Mouse (Mus musculus) stomach, embryonic 14.5 days (tissue): ENCODE data around the gene Wdr60. TPM values are rescaled to one million over a fixed set of nuclear protein-coding genes. Genes with fewer than 3 reads are reported as not detected.

Experiments used
- ATAC-seq: fragments of 200-750 bp; cut with Nextera tagmentation; 2 replicates; pipeline ENCODE4 v1.8.0; 2017; ENCODE audit warnings: low read depth, moderate TSS enrichment; ENCODE audit not compliant: insufficient number of reproducible peaks, insufficient read depth, low FRiP score
- H3K27ac ChIP-seq: fragments of 300-500 bp; sonication (generic); 2 replicates; pipeline ENCODE4 v1.5.1; 2014; ENCODE audit warnings: mild to moderate bottlenecking, low read length, moderate library complexity, mixed read lengths
- H3K27me3 ChIP-seq: fragments of 300-500 bp; sonication (generic); 2 replicates; pipeline ENCODE4 v1.6.1; 2014; ENCODE audit warnings: low read length, control low read depth, mixed read lengths; ENCODE audit not compliant: control insufficient read depth, insufficient read depth
- H3K36me3 ChIP-seq: fragments of 300-500 bp; sonication (generic); 2 replicates; pipeline ENCODE4 v1.6.1; 2014; ENCODE audit warnings: mild to moderate bottlenecking, control low read depth, low read length, moderate library complexity, mixed read lengths; ENCODE audit not compliant: control insufficient read depth, insufficient read depth
- H3K4me1 ChIP-seq: fragments of 300-500 bp; sonication (generic); 2 replicates; pipeline ENCODE4 v1.6.1; 2014; ENCODE audit warnings: low read length, control low read depth, mixed read lengths; ENCODE audit not compliant: control insufficient read depth, insufficient read depth
- H3K4me2 ChIP-seq: fragments of 300-500 bp; sonication (generic); replicated peaks from 2 replicates; pipeline ENCODE4 v1.6.1; 2014; ENCODE audit warnings: low read depth, low read length, control low read depth
- H3K4me3 ChIP-seq: fragments of 300-500 bp; sonication (generic); 2 replicates; pipeline ENCODE4 v1.5.1; 2014; ENCODE audit warnings: low read depth, low read length, control low read depth
- H3K9ac ChIP-seq: fragments of 300-500 bp; sonication (generic); replicated peaks from 2 replicates; pipeline ENCODE4 v1.6.1; 2014; ENCODE audit warnings: low read depth, mild to moderate bottlenecking, control low read depth, low read length, moderate library complexity, mixed read lengths
- H3K9me3 ChIP-seq: fragments of 300-500 bp; sonication (generic); 2 replicates; pipeline ENCODE4 v1.6.1; 2016; ENCODE audit warnings: low read depth, low read length, control low read depth; ENCODE audit not compliant: control insufficient read depth
- WGBS: fragments of 180-500 bp; shearing (Covaris S2); extraction: QIAGEN DNeasy Blood & Tissue Kit; methylation state at CpG from one replicate; pipeline ENCODE4 v1.1.7; 2014; 5-methylcytosine and 5-hydroxymethylcytosine counted together
- polyA plus RNA-seq: library from polyadenylated mRNA; unstranded; fragments of >200 nt; fragmentation: Nextera tagmentation; extraction: Ambion mirVana; gene quantifications from 2 replicates; pipeline ENCODE4 v1.2.1, GENCODE M21; 2014

Gene Wdr60
- polyA plus RNA-seq, 1 experiment from 2014 or later = 23.9 TPM

DNA sequence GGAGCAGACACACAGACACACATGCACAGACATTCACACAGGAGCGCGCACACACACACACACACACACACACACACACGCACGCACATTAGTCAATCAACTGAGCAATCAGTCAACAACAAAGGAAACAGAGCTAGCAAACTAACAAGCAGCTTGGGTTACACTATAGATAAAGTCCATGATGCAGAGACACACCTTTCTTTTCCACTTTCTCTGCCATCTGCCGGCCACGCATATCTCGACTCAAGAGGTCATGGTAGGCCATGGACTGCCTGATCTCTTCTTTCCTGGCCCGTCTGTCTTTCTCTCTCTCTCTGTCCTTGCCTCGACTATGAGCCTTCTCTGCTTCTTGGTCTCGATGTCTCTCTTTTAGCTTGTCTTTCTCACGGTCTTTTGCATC lies 7.2 kb downstream of the Wdr60 start:
- Histone ChIP-seq H3K4me3 (no peak overlapping the region), H3K4me1 (no peaks in the 10 kb centered on the region), H3K27ac (no peak overlapping the region), H3K36me3 (peaks cover 10% of the 10 kb centered on the region; the same call in 1 of the 2 replicates), H3K27me3 (no peaks in the 10 kb centered on the region), H3K4me2 (no peak overlapping the region), H3K9me3 (no peaks in the 10 kb centered on the region), H3K9ac (no peak overlapping the region)
- WGBS = 83% methylated on average over 11 of the region's 11 CpGs
- ATAC-seq = no peak

DNA sequence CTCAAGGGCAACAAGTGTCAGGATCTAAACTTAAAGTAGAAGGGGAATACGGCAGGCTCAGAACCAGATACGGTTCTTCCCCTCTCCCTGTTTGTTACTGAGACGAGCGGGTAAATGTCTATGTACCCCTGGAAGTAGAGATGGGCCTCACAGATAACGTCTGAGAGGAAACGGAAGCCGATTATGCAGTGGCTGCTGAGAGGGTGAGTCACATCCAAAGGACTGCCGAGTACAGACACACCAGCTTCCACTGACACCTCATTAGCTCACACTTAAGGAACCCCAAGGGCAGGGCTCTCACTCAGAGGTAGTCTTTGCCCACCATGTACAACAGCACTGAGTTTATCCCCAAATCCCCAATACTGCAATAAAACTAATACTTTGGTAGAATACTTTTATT lies 8.2 kb downstream of the Wdr60 start:
- ATAC-seq = no peak
- Histone ChIP-seq H3K9ac (no peak overlapping the region), H3K4me3 (no peak overlapping the region), H3K9me3 (no peaks in the 10 kb centered on the region), H3K27me3 (no peaks in the 10 kb centered on the region), H3K4me1 (no peaks in the 10 kb centered on the region), H3K36me3 (peaks cover 10% of the 10 kb centered on the region; the same call in 1 of the 2 replicates), H3K4me2 (no peak overlapping the region), H3K27ac (no peak overlapping the region)
- 60% methylated on average over 8 of the region's 8 CpGs for WGBS

DNA sequence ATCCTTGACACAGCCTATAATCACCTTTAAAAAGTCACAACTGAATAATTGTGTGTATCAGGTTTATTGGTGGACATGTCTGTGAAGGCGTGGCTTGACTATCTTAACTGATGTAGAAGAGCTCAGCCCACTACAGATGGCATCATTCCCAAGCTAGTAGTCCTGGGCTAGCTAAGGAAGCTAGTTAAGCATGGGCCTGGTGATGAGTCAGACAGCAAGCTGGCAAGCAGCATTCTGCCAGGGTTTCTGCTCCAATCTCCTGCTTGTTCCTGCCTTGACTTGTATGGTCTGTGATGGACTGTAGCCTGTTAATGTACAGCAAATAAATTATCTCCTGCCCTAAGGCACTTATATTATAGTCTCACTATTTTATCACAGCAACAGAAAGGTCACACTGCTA lies 18.2 kb downstream of the Wdr60 start:
- Histone ChIP-seq H3K9me3 (no peaks in the 10 kb centered on the region), H3K27ac (no peak overlapping the region), H3K36me3 (peaks cover 11% of the 10 kb centered on the region; the same call in 1 of the 2 replicates), H3K4me2 (no peak overlapping the region), H3K27me3 (no peaks in the 10 kb centered on the region), H3K4me1 (no peaks in the 10 kb centered on the region), H3K4me3 (no peak overlapping the region), H3K9ac (no peak overlapping the region)
- ATAC-seq = no peak
- 77% methylated on average over 1 of the region's 1 CpGs for WGBS

DNA sequence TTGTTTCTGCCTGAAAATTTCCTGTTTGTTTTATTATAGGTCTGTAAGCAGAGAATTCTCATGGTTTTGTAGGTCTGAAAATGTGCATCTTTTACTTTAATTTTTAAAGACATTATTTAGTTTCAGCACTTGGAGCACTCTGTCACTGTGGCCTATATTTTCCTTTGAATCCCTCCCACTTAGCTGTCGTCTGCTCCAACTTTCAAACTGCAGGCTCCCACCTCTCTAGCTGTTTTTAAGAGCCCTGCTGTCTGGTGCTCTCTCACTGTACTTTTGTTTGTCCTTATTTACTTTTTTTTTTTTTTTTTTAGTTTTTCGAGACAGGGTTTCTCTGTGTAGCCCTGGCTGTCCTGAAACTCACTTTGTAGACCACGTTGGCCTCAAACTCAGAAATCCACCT lies 24.0 kb downstream of the Wdr60 start:
- Histone ChIP-seq H3K4me3 (no peak overlapping the region), H3K27me3 (no peaks in the 10 kb centered on the region), H3K9me3 (no peaks in the 10 kb centered on the region), H3K36me3 (no peaks in the 10 kb centered on the region), H3K4me1 (no peaks in the 10 kb centered on the region), H3K27ac (no peak overlapping the region), H3K4me2 (no peak overlapping the region), H3K9ac (no peak overlapping the region)
- WGBS = 74% methylated on average over 3 of the region's 3 CpGs
- ATAC-seq = no peak

DNA sequence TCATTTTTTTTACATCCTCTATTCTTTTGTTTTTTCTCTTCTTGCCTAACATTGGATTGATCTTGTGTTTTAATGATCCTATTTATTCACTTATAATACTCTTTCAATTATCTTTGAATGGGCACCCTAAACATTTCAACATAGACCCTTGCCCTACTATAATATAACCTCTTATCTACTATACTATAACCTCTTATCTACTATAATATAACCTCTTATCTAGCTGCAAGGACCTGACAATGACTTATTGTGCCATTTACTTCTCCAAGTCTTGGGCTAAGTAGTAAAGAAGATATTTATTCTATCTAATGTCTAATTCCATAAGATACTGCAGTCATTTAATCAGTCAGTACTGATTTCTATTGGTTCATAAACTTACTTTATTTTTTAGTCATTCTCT lies 24.5 kb downstream of the Wdr60 start:
- H3K4me2 ChIP-seq = no peak overlapping the region
- H3K9me3 ChIP-seq = no peaks in the 10 kb centered on the region
- H3K27me3 ChIP-seq = no peaks in the 10 kb centered on the region
- no peak overlapping the region for H3K4me3 ChIP-seq
- H3K4me1 ChIP-seq = no peaks in the 10 kb centered on the region
- H3K27ac ChIP-seq = no peak overlapping the region
- ATAC-seq = no peak
- no peaks in the 10 kb centered on the region for H3K36me3 ChIP-seq
- H3K9ac ChIP-seq = no peak overlapping the region

DNA sequence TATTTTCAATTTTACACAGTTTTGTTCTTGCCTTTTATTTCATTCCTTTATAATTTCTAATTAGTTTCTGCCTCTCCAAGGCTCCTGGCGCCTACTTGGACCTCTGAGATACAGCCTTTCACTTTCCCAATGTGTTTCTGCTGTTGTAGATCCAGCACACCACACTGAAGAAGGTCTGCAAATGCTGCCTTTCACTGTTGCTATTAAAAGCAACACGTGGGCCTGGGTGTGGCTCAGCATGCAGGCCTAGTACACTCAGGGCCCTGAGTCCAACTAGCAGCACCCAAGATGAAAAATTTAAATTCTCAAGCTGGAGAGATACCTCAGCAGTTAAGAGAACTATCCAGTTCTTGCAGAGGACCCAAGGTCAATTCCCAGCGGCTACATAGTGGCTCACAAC lies 26.2 kb downstream of the Wdr60 start:
- no peak overlapping the region for H3K4me2 ChIP-seq
- ATAC-seq = no peak
- H3K27me3 ChIP-seq = no peaks in the 10 kb centered on the region
- H3K27ac ChIP-seq = no peak overlapping the region
- no peaks in the 10 kb centered on the region for H3K9me3 ChIP-seq
- 81% methylated on average over 3 of the region's 3 CpGs for WGBS
- no peaks in the 10 kb centered on the region for H3K4me1 ChIP-seq
- H3K36me3 ChIP-seq = no peaks in the 10 kb centered on the region
- H3K9ac ChIP-seq = no peak overlapping the region
- no peak overlapping the region for H3K4me3 ChIP-seq

DNA sequence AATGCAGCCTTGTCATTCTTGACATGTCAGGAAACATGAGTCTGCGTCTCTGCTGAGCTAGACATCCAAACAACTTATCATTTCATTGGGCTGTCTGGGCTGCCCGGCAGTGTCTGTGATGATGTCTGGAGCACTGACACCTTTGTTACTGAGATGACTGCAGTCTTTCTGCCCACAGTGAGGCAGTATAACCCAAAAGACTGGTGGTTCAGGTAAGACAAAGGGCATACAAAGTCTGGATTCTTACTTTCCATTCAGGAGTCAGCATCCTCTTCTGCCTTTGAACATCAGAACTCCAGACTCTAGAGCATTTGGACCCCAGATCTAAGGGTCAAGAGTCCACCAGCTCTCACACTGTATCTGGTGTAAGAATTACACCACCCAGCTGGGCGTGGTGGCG lies 27.5 kb downstream of the Wdr60 start:
- Histone ChIP-seq H3K9me3 (no peaks in the 10 kb centered on the region), H3K4me1 (no peaks in the 10 kb centered on the region), H3K4me2 (no peak overlapping the region), H3K27me3 (no peaks in the 10 kb centered on the region), H3K4me3 (no peak overlapping the region), H3K9ac (no peak overlapping the region), H3K27ac (no peak overlapping the region), H3K36me3 (no peaks in the 10 kb centered on the region)
- ATAC-seq = no peak
- 74% methylated on average over 4 of the region's 4 CpGs for WGBS

DNA sequence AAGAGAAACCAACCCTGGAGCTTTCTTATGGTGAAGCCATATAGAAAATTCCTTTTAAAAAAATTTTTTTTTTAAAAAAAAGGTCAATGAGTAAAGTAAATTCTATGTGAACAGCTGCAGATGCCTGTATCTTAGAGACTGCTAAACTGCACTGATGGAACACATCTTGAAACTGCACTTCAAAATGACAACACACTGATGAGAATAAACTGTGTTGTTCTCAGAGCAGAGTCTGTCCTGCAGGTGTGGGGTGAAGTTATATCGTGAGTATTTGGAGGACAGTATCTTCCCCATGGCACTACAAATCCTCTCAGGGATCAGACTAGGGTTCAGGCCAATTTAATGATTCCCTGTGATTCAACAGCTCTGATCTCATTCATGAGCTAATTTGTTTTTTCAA lies 30.8 kb downstream of the Wdr60 start:
- Histone ChIP-seq H3K4me2 (no peak overlapping the region), H3K4me1 (no peaks in the 10 kb centered on the region), H3K9me3 (no peaks in the 10 kb centered on the region), H3K36me3 (no peaks in the 10 kb centered on the region), H3K9ac (no peak overlapping the region), H3K27ac (peak overlapping the region; percentile 6; the same call in 1 of the 2 replicates), H3K4me3 (no peak overlapping the region), H3K27me3 (no peaks in the 10 kb centered on the region)
- ATAC-seq = no peak
- 65% methylated on average over 1 of the region's 1 CpGs for WGBS

DNA sequence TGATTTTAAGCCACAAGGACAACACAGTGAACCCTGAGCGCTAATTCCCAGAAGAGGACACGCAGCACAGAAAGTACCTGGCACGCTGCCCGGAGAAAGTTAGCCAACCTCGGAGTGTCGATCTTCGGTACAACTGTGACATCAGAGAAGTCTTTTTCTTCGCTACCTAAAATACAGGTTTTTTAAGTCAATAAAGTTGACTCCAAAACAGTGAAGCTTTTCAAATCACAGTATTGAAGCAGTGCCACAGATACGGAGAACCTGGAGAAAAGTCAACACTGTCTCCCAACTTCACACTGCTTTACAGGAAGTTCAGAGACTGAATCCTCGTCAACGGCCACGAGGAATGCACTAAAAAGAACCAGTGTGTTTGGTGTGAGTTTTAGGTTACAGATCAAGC lies 31.2 kb downstream of the Wdr60 start:
- Histone ChIP-seq H3K27me3 (no peaks in the 10 kb centered on the region), H3K4me2 (no peak overlapping the region), H3K36me3 (no peaks in the 10 kb centered on the region; the same call in 1 of the 2 replicates), H3K9ac (no peak overlapping the region), H3K27ac (peak overlapping the region; percentile 6; the same call in 1 of the 2 replicates), H3K4me3 (no peak overlapping the region), H3K9me3 (no peaks in the 10 kb centered on the region), H3K4me1 (no peaks in the 10 kb centered on the region)
- ATAC-seq = peak; percentile 67; the same call in 1 of the 2 replicates
- 49% methylated on average over 12 of the region's 12 CpGs for WGBS
